Mouse (Mus musculus) midbrain, embryonic 10.5 days (tissue): ENCODE results near the gene Hand1. TPM values are rescaled to one million over a fixed set of nuclear protein-coding genes. Genes with fewer than 3 reads are reported as not detected.
A peak's percentile ranks its signal among the peaks of the same experiment; 100 is the strongest.
"Not testable (repeated sequence)": the region's sequence is repeated elsewhere in the genome, so short reads cannot be mapped to it uniquely, and the experiment has no call there.

Source experiments
- DNase-seq: peaks from one replicate; pipeline ENCODE4 v3.0.0-alpha.2; 2017; ENCODE audit warnings: low spot score
- H3K27ac ChIP-seq: fragments of 300-500 bp; sonication (generic); replicated peaks from 2 replicates; pipeline ENCODE4 v1.5.1; 2016; ENCODE audit warnings: mild to moderate bottlenecking
- H3K27me3 ChIP-seq: fragments of 300-500 bp; sonication (generic); 2 replicates; pipeline ENCODE4 v1.6.1; 2016; ENCODE audit warnings: low read depth, mild to moderate bottlenecking; ENCODE audit not compliant: poor library complexity, severe bottlenecking
- H3K36me3 ChIP-seq: fragments of 300-500 bp; sonication (generic); 2 replicates; pipeline ENCODE4 v1.6.1; 2016; ENCODE audit warnings: mild to moderate bottlenecking, moderate library complexity
- H3K4me1 ChIP-seq: fragments of 300-500 bp; sonication (generic); 2 replicates; pipeline ENCODE4 v1.6.1; 2016
- H3K4me3 ChIP-seq: fragments of 300-500 bp; sonication (generic); 2 replicates; pipeline ENCODE4 v1.5.1; 2016; ENCODE audit warnings: mild to moderate bottlenecking, moderate library complexity
- H3K9me3 ChIP-seq: fragments of 300-500 bp; sonication (generic); replicated peaks from 2 replicates; pipeline ENCODE4 v1.6.1; 2016; ENCODE audit warnings: mild to moderate bottlenecking
- WGBS: fragments of 180-500 bp; shearing (Covaris S2); methylation state at CpG from one replicate; pipeline ENCODE4 v1.1.7; 2016; 5-methylcytosine and 5-hydroxymethylcytosine counted together
- polyA plus RNA-seq: library from polyadenylated mRNA; unstranded; fragments of >200 nt; fragmentation: Nextera tagmentation; extraction: Ambion mirVana; gene quantifications from 2 replicates; pipeline ENCODE4 v1.2.1, GENCODE M21; 2016

The Hand1 gene
- polyA plus RNA-seq, 1 experiment from 2014 or later, result not detected

- Histone ChIP-seq H3K4me3 (no peak overlapping the region; the same call in 1 of the 2 replicates), H3K9me3 (no peaks in the 10 kb centered on the region), H3K27me3 (peaks cover 100% of the 10 kb centered on the region), H3K36me3 (no peaks in the 10 kb centered on the region), H3K4me1 (peaks cover 46% of the 10 kb centered on the region), H3K27ac (no peak overlapping the region)
- DNase-seq, result peak; percentile 58
- under 1% methylated on average over 31 of the region's 31 CpGs for WGBS
Measured at GRCm38 (mm10) chr11:57831281-57831781, 1.3 kb downstream of the Hand1 start.

- peak; percentile 51 for DNase-seq
- peaks cover 46% of the 10 kb centered on the region for H3K4me1 ChIP-seq
- H3K36me3 ChIP-seq, result no peaks in the 10 kb centered on the region
- no peaks in the 10 kb centered on the region for H3K9me3 ChIP-seq
- WGBS, result 4% methylated on average over 17 of the region's 17 CpGs
- H3K4me3 ChIP-seq, result no peak overlapping the region
- H3K27me3 ChIP-seq, result peaks cover 100% of the 10 kb centered on the region
- no peak overlapping the region for H3K27ac ChIP-seq
Measured at GRCm38 (mm10) chr11:57829871-57830775, 2.5 kb downstream of the Hand1 start.

- H3K27me3 ChIP-seq, result peaks cover 99% of the 10 kb centered on the region
- peak; percentile 69 for DNase-seq
- H3K27ac ChIP-seq, result no peak overlapping the region
- H3K9me3 ChIP-seq, result no peaks in the 10 kb centered on the region
- peak overlapping the region; percentile 28; the same call in 1 of the 2 replicates for H3K4me3 ChIP-seq
- no peaks in the 10 kb centered on the region for H3K36me3 ChIP-seq
- WGBS, result under 1% methylated on average over 53 of the region's 53 CpGs
- peaks cover 46% of the 10 kb centered on the region for H3K4me1 ChIP-seq
Measured at GRCm38 (mm10) chr11:57828955-57829870, 3.4 kb downstream of the Hand1 start.

GRCm38 (mm10) chr11:57827915-57828545, 4.6 kb downstream of the Hand1 start:
- H3K27me3 ChIP-seq, result peaks cover 94% of the 10 kb centered on the region
- under 1% methylated on average over 33 of the region's 33 CpGs for WGBS
- H3K36me3 ChIP-seq, result no peaks in the 10 kb centered on the region
- H3K4me3 ChIP-seq, result peak overlapping the region; percentile 48
- peak; percentile 64 for DNase-seq
- H3K27ac ChIP-seq, result no peak overlapping the region
- no peaks in the 10 kb centered on the region for H3K9me3 ChIP-seq
- H3K4me1 ChIP-seq, result peaks cover 41% of the 10 kb centered on the region

GRCm38 (mm10) chr11:57827048-57827914, 5.3 kb downstream of the Hand1 start:
- Histone ChIP-seq H3K4me3 (peak overlapping the region; percentile 48), H3K36me3 (no peaks in the 10 kb centered on the region), H3K27ac (no peak overlapping the region), H3K27me3 (peaks cover 87% of the 10 kb centered on the region), H3K9me3 (no peaks in the 10 kb centered on the region), H3K4me1 (peaks cover 33% of the 10 kb centered on the region)
- under 1% methylated on average over 41 of the region's 41 CpGs for WGBS
- peak; percentile 49 for DNase-seq

GRCm38 (mm10) chr11:57825234-57825633, 7.4 kb downstream of the Hand1 start:
- not testable (repeated sequence) for H3K9me3 ChIP-seq, H3K4me3 ChIP-seq, H3K27ac ChIP-seq, H3K36me3 ChIP-seq, DNase-seq
- peaks cover 66% of the 10 kb centered on the region for H3K27me3 ChIP-seq
- WGBS, result 42% methylated on average over 11 of the region's 11 CpGs
- H3K4me1 ChIP-seq, result peaks cover 26% of the 10 kb centered on the region

- H3K27me3 ChIP-seq, result peaks cover 51% of the 10 kb centered on the region
- WGBS, result 75% methylated on average over 7 of the region's 7 CpGs
Measured at GRCm38 (mm10) chr11:57823714-57824113, 8.9 kb downstream of the Hand1 start.

GRCm38 (mm10) chr11:57823159-57823558, 9.5 kb downstream of the Hand1 start:
- 92% methylated on average over 2 of the region's 2 CpGs for WGBS
- H3K27ac ChIP-seq, H3K9me3 ChIP-seq, H3K36me3 ChIP-seq, DNase-seq, H3K4me3 ChIP-seq: not testable (repeated sequence)
- peaks cover 45% of the 10 kb centered on the region for H3K27me3 ChIP-seq
- peaks cover 12% of the 10 kb centered on the region for H3K4me1 ChIP-seq

More at GRCm38 (mm10) chr11:57823714-57824113, 8.9 kb downstream of the Hand1 start:
- H3K4me3 ChIP-seq, result no peak overlapping the region
- H3K27ac ChIP-seq, result no peak overlapping the region
- DNase-seq, result no peak
- H3K9me3 ChIP-seq, result no peaks in the 10 kb centered on the region
- H3K4me1 ChIP-seq, result peaks cover 16% of the 10 kb centered on the region
- H3K36me3 ChIP-seq, result no peaks in the 10 kb centered on the region

GRCm38 (mm10) chr11:57819999-57820581, 12.5 kb downstream of the Hand1 start:
- H3K4me1 ChIP-seq, result no peaks in the 10 kb centered on the region
- 35% methylated on average over 9 of the region's 9 CpGs for WGBS
- no peaks in the 10 kb centered on the region for H3K9me3 ChIP-seq
- peak; percentile 83 for DNase-seq
- no peak overlapping the region for H3K4me3 ChIP-seq
- no peak overlapping the region for H3K27ac ChIP-seq
- H3K36me3 ChIP-seq, result no peaks in the 10 kb centered on the region
- H3K27me3 ChIP-seq, result peaks cover 15% of the 10 kb centered on the region

- H3K27ac ChIP-seq, result no peak overlapping the region
- H3K27me3 ChIP-seq, result no peaks in the 10 kb centered on the region; the same call in 1 of the 2 replicates
- no peaks in the 10 kb centered on the region for H3K4me1 ChIP-seq
- DNase-seq, result no peak
- H3K9me3 ChIP-seq, result no peaks in the 10 kb centered on the region
- H3K36me3 ChIP-seq, result peaks cover 3% of the 10 kb centered on the region; the same call in 1 of the 2 replicates
- H3K4me3 ChIP-seq, result no peak overlapping the region
- WGBS, result 88% methylated on average over 4 of the region's 4 CpGs
Measured at GRCm38 (mm10) chr11:57818189-57818588, 14.4 kb downstream of the Hand1 start.

- H3K27ac ChIP-seq, result no peak overlapping the region
- H3K27me3 ChIP-seq, result no peaks in the 10 kb centered on the region
- WGBS, result 96% methylated on average over 3 of the region's 3 CpGs
- peaks cover 48% of the 10 kb centered on the region for H3K36me3 ChIP-seq
- DNase-seq, result no peak
- no peaks in the 10 kb centered on the region for H3K4me1 ChIP-seq
- no peak overlapping the region for H3K4me3 ChIP-seq
- H3K9me3 ChIP-seq, result no peaks in the 10 kb centered on the region
Measured at GRCm38 (mm10) chr11:57813641-57814040, 19.0 kb downstream of the Hand1 start.
